Mouse (Mus musculus): Measurements from ENCODE around the gene Nek4. TPM values are rescaled to one million over a fixed set of nuclear protein-coding genes. Genes with fewer than 3 reads are reported as not detected.
A peak's percentile ranks its signal among the peaks of the same experiment; 100 is the strongest.

Gene Nek4
- polyA plus RNA-seq, 1 experiment from 2014 or later: 19.0 TPM

DNA sequence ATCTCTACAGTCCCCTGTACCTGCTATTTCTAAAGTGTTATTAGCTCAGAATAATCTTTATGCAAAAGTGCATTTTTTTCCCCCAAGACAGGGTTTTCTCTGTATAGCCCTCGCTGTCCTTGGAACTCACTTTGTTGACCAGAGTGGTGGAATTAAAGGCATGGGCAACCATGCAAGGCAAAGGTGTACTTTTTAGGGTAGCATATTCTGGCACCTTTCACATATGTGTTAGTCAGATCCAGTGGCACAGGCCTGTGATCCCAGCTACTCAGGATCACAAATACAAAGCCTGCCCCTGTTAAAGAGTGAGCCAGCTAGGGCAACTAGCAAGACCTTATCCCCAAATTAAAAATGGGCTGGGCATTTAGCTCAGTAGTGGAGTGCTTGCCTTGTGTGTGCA, 9.2 kb downstream of the Nek4 start:
- no peak overlapping the region for H3K27ac ChIP-seq
- no peak for ATAC-seq (ENCODE audit: insufficient number of reproducible peaks, insufficient read depth, low FRiP score, low TSS enrichment)
- H3K9me3 ChIP-seq: no peaks in the 10 kb centered on the region
- H3K9ac ChIP-seq: no peak overlapping the region
- H3K4me1 ChIP-seq: no peaks in the 10 kb centered on the region
- no peak overlapping the region for H3K4me2 ChIP-seq (replicated peaks)
- WGBS: 95% methylated on average over 1 of the region's 1 CpGs
- H3K36me3 ChIP-seq: peaks cover 25% of the 10 kb centered on the region
- no peak overlapping the region for H3K4me3 ChIP-seq
- no peaks in the 10 kb centered on the region for H3K27me3 ChIP-seq

DNA sequence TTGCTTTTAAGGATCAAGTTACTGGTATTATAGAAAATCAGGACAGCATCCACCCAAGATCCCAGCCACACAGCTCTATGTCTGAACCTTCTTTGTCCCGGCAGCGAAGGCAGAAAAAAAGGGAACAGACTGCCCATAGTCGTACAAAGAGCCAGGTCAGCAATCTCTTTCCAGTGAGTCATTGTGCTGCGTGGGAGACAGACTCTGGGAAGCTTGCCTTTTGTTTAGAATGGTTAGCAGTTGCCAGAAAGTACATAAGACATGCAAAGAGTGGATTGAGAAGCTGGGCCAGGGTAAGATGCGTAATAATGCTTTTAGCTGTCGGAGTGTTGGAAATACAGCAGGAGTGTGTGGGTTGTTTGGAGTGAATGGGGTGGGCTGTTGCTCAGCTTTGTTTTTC, 23.0 kb downstream of the Nek4 start:
- Histone ChIP-seq H3K4me1 (no peaks in the 10 kb centered on the region), H3K27ac (no peak overlapping the region), H3K36me3 (peaks cover 39% of the 10 kb centered on the region), H3K4me3 (no peak overlapping the region), H3K9me3 (no peaks in the 10 kb centered on the region), H3K9ac (no peak overlapping the region), H3K27me3 (no peaks in the 10 kb centered on the region), H3K4me2 (replicated peaks) (no peak overlapping the region)
- no peak for ATAC-seq (ENCODE audit: insufficient number of reproducible peaks, insufficient read depth, low FRiP score, low TSS enrichment)
- 66% methylated on average over 6 of the region's 6 CpGs for WGBS

DNA sequence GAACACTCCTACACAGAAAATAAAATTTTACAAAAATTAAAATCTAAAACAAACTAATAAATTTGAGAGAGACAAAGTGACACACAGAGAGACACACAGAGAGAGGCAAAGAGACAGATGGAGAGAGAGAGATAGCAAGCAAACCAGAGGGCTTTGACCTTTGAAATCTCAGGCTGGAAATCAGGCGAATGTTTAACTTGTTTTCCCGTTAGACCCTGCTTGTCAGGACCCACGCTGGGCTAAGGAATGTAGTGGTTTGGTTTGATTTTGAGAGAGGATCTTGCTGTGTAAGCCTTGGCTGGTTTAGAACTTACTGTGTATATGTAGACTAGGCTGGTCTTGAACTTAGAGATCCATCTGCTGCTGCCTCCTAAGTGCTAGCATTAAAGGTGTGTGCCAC, 25.0 kb downstream of the Nek4 start:
- no peak overlapping the region for H3K4me3 ChIP-seq
- H3K27ac ChIP-seq: no peak overlapping the region
- peaks cover 37% of the 10 kb centered on the region for H3K36me3 ChIP-seq
- 83% methylated on average over 3 of the region's 3 CpGs for WGBS
- no peak overlapping the region for H3K9ac ChIP-seq
- H3K27me3 ChIP-seq: no peaks in the 10 kb centered on the region
- H3K4me2 ChIP-seq (replicated peaks): no peak overlapping the region
- no peak for ATAC-seq (ENCODE audit: insufficient number of reproducible peaks, insufficient read depth, low FRiP score, low TSS enrichment)
- H3K4me1 ChIP-seq: no peaks in the 10 kb centered on the region
- no peaks in the 10 kb centered on the region for H3K9me3 ChIP-seq

DNA sequence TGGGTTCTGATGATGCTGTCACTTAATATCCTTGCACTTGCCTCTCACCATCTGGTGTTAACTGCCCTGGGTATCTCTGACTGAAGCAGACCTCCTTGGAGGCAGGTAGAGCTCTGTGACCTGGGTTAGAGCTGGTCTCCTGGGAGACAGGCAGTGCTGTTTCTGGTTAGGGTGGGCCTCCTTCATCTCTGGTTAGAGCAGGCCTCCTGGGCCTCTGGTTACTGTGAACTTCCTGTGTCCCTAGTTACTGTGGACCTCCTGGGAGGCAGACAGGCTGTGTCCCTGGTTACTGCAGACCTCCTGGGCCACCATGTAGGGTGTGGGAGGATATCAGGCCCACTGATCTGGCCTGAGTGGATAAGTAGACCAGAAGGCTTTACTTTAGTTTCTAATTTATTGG, 45.2 kb downstream of the Nek4 start:
- no peak overlapping the region for H3K27ac ChIP-seq
- no peaks in the 10 kb centered on the region for H3K9me3 ChIP-seq
- H3K36me3 ChIP-seq: peaks cover 12% of the 10 kb centered on the region; the same call in 1 of the 2 replicates
- no peak overlapping the region for H3K4me2 ChIP-seq (replicated peaks)
- H3K27me3 ChIP-seq: no peaks in the 10 kb centered on the region
- no peak overlapping the region for H3K4me3 ChIP-seq
- no peak overlapping the region for H3K9ac ChIP-seq
- ATAC-seq (ENCODE audit: insufficient number of reproducible peaks, insufficient read depth, low FRiP score, low TSS enrichment): no peak
- 0 out of 2 replicates have a peak, but pooled peaks cover 5% of the 10 kb centered on the region for H3K4me1 ChIP-seq

- Histone ChIP-seq H3K36me3 (peaks cover 12% of the 10 kb centered on the region; the same call in 1 of the 2 replicates), H3K9ac (peak overlapping the region; percentile 91), H3K27me3 (no peaks in the 10 kb centered on the region), H3K27ac (no peak overlapping the region), H3K4me2 (replicated peaks) (peak overlapping the region; percentile 75), H3K9me3 (no peaks in the 10 kb centered on the region), H3K4me3 (peak overlapping the region; percentile 94), H3K4me1 (peaks cover 8% of the 10 kb centered on the region; the same call in 1 of the 2 replicates)
- WGBS: 61% methylated on average over 10 of the region's 10 CpGs
- no peak for ATAC-seq (ENCODE audit: insufficient number of reproducible peaks, insufficient read depth, low FRiP score, low TSS enrichment)
These were observed 49.2 kb downstream of the Nek4 start for GRCm38 (mm10) chr14:31000356-31000755.

- peak overlapping the region; percentile 91 for H3K27ac ChIP-seq
- no peak for ATAC-seq (ENCODE audit: insufficient number of reproducible peaks, insufficient read depth, low FRiP score, low TSS enrichment)
- H3K27me3 ChIP-seq: no peaks in the 10 kb centered on the region
- H3K9me3 ChIP-seq: no peaks in the 10 kb centered on the region
- H3K4me3 ChIP-seq: peak overlapping the region; percentile 94
- H3K9ac ChIP-seq: peak overlapping the region; percentile 91
- peaks cover 12% of the 10 kb centered on the region; the same call in 1 of the 2 replicates for H3K36me3 ChIP-seq
- WGBS: under 1% methylated on average over 21 of the region's 21 CpGs
- peaks cover 8% of the 10 kb centered on the region; the same call in 1 of the 2 replicates for H3K4me1 ChIP-seq
- peak overlapping the region; percentile 75 for H3K4me2 ChIP-seq (replicated peaks)
These were observed 49.7 kb downstream of the Nek4 start for GRCm38 (mm10) chr14:31000816-31001306.

DNA sequence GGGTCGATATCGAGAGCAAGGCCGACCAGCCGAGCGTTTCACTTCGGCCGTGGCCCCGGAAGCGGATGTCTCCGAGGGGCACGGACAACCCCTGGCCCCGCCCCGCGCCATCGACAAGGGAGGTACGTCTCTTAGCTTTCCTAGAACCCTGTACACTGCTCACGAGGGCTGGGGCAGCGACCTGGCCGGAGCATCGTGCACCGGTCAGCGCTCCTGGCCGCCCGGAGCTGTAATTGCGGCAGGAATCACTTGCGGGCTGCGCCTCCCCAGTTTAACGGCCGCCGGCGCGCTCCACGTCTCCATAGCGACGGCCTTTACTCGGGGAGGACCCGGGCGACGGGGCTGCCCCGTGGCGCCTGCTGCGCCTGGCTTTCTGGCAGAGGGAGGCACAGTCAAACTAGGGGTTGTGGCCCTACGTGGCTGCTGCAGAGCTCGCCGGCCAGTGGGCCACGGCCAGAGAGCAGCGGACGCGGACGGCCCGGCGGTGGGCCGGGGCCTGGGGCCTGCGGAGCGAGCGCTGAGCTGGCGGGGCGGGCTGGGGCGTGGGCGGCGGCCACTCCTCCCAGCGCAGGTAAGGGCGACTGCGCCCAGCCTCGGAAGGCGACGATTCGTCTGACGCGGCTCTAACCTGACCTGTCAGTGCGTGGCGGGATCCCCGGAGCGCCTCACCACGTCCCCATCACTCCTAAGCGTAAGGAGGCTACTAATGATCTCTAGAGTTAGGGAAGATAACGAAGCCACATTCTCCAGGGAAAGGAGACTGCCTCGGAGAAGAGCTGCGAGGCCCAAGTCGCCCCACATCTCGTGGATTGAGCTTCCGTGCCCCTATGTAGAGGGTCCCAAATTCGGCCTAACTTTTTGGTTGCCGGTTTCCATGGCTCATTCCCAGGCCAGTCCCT, 50.4 kb downstream of the Nek4 start, which contains the start of the genes Glt8d1 and Spcs1:
TSS of gene Glt8d1 (plus strand) at position 94 of the 899 bp plus-strand sequence.
TSS of gene Spcs1 (minus strand) at position 366 of the 899 bp plus-strand sequence.
- Histone ChIP-seq H3K4me3 (peak within 1 kb of the TSS; percentile 94), H3K4me2 (replicated peaks) (peak within 1 kb of the TSS; percentile 75), H3K4me1 (peaks cover 8% of the 10 kb centered on the region; the same call in 1 of the 2 replicates), H3K9ac (peak within 1 kb of the TSS; percentile 91), H3K27ac (peak within 1 kb of the TSS; percentile 91), H3K36me3 (peaks cover 12% of the 10 kb centered on the region; the same call in 1 of the 2 replicates), H3K9me3 (no peaks in the 10 kb centered on the region), H3K27me3 (no peaks in the 10 kb centered on the region)
- under 1% methylated on average over 84 of the region's 84 CpGs for WGBS
- ATAC-seq (ENCODE audit: insufficient number of reproducible peaks, insufficient read depth, low FRiP score, low TSS enrichment): peak; percentile 90

DNA sequence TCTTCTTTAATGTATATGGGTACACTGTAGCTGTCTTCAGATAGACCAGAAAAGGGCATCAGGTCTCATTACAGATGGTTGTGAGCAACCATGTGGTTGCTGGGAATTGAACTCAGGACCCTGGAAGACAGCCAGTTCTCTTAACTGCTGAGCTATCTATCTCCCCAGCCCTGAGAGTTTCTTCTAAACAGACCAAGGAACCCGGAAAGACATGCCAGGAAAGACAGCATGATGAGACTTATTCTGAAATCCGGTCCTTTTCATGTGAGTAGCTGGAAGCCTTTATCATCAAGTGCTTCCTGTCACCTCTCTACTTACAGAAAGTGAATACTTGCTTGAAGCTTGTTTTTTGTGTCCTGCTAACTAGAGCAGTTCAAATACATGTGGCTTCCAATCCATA, 53.4 kb downstream of the Nek4 start:
- no peak for ATAC-seq (ENCODE audit: insufficient number of reproducible peaks, insufficient read depth, low FRiP score, low TSS enrichment)
- 90% methylated on average over 2 of the region's 2 CpGs for WGBS
- H3K36me3 ChIP-seq: peaks cover 15% of the 10 kb centered on the region
- H3K9me3 ChIP-seq: no peaks in the 10 kb centered on the region
- peaks cover 8% of the 10 kb centered on the region; the same call in 1 of the 2 replicates for H3K4me1 ChIP-seq
- no peak overlapping the region for H3K4me3 ChIP-seq
- H3K9ac ChIP-seq: no peak overlapping the region
- H3K27ac ChIP-seq: no peak overlapping the region
- no peaks in the 10 kb centered on the region for H3K27me3 ChIP-seq
- no peak overlapping the region for H3K4me2 ChIP-seq (replicated peaks)

DNA sequence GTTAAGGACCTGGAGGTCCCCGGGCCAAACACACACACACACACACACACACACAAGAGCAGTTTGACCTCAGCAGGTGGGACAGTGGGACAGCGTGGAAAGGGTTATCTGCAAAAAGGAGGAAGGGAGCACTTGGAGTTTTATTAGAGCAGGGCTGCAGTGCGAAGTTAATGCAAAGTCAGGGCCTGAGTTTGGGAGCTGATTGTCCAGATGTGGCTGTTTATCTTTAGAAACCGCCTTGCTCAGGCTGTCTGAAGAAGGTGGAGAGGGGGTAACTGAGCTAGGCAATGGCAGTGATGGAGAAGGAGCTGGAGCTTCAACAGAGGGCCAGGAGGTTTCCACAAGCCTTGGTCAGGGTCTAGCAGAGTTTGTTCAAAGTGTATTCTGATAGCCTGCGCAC, 55.6 kb downstream of the Nek4 start:
- Histone ChIP-seq H3K27ac (no peak overlapping the region), H3K9ac (no peak overlapping the region), H3K36me3 (peaks cover 36% of the 10 kb centered on the region), H3K9me3 (no peaks in the 10 kb centered on the region), H3K4me1 (peaks cover 3% of the 10 kb centered on the region; the same call in 1 of the 2 replicates), H3K27me3 (no peaks in the 10 kb centered on the region), H3K4me2 (replicated peaks) (no peak overlapping the region), H3K4me3 (no peak overlapping the region)
- WGBS: 82% methylated on average over 5 of the region's 5 CpGs
- ATAC-seq (ENCODE audit: insufficient number of reproducible peaks, insufficient read depth, low FRiP score, low TSS enrichment): no peak

GRCm38 (mm10) chr14:31011588-31011987, 60.4 kb downstream of the Nek4 start:
- no peaks in the 10 kb centered on the region for H3K9me3 ChIP-seq
- no peak for ATAC-seq (ENCODE audit: insufficient number of reproducible peaks, insufficient read depth, low FRiP score, low TSS enrichment)
- no peaks in the 10 kb centered on the region for H3K4me1 ChIP-seq
- no peak overlapping the region for H3K4me2 ChIP-seq (replicated peaks)
- H3K27me3 ChIP-seq: no peaks in the 10 kb centered on the region
- WGBS: 94% methylated on average over 3 of the region's 3 CpGs
- no peak overlapping the region for H3K27ac ChIP-seq
- H3K4me3 ChIP-seq: no peak overlapping the region
- no peak overlapping the region for H3K9ac ChIP-seq
- H3K36me3 ChIP-seq: peaks cover 84% of the 10 kb centered on the region

- ATAC-seq (ENCODE audit: insufficient number of reproducible peaks, insufficient read depth, low FRiP score, low TSS enrichment): no peak
- H3K4me1 ChIP-seq: peaks cover 9% of the 10 kb centered on the region
- 99% methylated on average over 2 of the region's 2 CpGs for WGBS
- H3K4me3 ChIP-seq: no peak overlapping the region
- no peak overlapping the region for H3K9ac ChIP-seq
- no peaks in the 10 kb centered on the region for H3K9me3 ChIP-seq
- no peak overlapping the region for H3K27ac ChIP-seq
- H3K36me3 ChIP-seq: peaks cover 79% of the 10 kb centered on the region
- H3K27me3 ChIP-seq: no peaks in the 10 kb centered on the region
- H3K4me2 ChIP-seq (replicated peaks): no peak overlapping the region
These were observed 62.8 kb downstream of the Nek4 start for GRCm38 (mm10) chr14:31013928-31014327.

- 88% methylated on average over 1 of the region's 1 CpGs for WGBS
- Histone ChIP-seq H3K4me3 (no peak overlapping the region), H3K27ac (no peak overlapping the region), H3K4me2 (replicated peaks) (no peak overlapping the region), H3K27me3 (no peaks in the 10 kb centered on the region), H3K9me3 (no peaks in the 10 kb centered on the region), H3K36me3 (peaks cover 62% of the 10 kb centered on the region), H3K4me1 (peaks cover 18% of the 10 kb centered on the region), H3K9ac (no peak overlapping the region)
- no peak for ATAC-seq (ENCODE audit: insufficient number of reproducible peaks, insufficient read depth, low FRiP score, low TSS enrichment)
These were observed 64.9 kb downstream of the Nek4 start for GRCm38 (mm10) chr14:31016063-31016462.
